Mouse (Mus musculus): ENCODE results near the gene Mark1. TPM values are rescaled to one million over a fixed set of nuclear protein-coding genes. Genes with fewer than 3 reads are reported as not detected.

Gene Mark1
- polyA plus RNA-seq, 1 experiment from 2014 or later = 2.2 TPM

DNA sequence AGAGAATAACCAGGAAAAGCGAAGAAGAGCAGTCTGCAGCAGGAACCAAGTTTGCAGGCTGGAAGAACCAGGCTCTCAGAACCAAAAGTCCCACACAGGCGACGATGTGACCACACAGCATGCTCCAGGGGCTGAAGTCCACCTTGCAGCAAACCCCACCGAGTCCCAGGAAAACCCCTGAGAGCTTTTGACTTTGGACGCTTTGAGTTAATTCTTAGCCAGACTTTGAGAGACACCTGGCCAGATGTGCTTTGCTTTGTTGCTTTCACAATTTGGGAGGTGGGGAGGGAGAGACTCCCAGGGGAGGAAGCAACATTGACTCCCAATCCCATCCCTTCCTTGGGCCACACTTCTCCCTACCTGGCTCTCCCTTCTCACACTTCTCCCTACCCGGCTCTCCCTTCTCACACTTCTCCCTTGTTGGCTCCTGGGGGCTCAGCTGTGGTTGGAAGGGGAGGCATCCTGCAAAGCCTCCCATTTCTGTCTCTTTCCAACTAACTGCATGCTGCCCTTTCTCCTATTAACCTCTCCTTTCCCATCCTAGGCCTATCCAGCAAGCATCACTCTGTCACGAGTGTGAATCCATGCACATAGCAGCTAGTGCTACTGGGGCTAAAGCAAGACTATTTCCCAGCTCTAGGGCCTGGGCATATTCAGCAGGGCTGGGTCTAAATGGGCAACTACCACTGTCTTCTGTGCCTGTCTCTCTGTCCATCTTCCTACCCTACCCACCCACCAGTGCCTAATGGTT is 127.1 kb downstream of the Mark1 start:
- 81% methylated on average over 7 of the region's 7 CpGs for WGBS
- Histone ChIP-seq H3K4me1 (ENCODE audit: control insufficient read depth in 2 of 2, insufficient read depth in 2 of 2, low read length in 2 of 2) (peaks cover 0 to 2% of the 10 kb centered on the region in 2 experiments; a peak in 1 of 4 replicates), H3K9ac (ENCODE audit: low read length) (no peak overlapping the region), H3K27ac (replicated peaks in 1 of 2; ENCODE audit: control insufficient read depth in 1 of 2, insufficient read depth in 1 of 2, low read depth in 2 of 2, low read length in 2 of 2) (no peak overlapping the region), H3K9me3 (ENCODE audit: control insufficient read depth, low read length) (no peaks in the 10 kb centered on the region), H3K27me3 (ENCODE audit: control insufficient read depth, insufficient read depth, low read length) (no peaks in the 10 kb centered on the region), H3K4me2 (ENCODE audit: low read length) (no peak overlapping the region), H3K4me3 (ENCODE audit: control insufficient read depth in 1 of 2, insufficient read depth in 1 of 2, low read depth in 1 of 2, low read length in 2 of 2) (no peak overlapping the region), H3K36me3 (ENCODE audit: control insufficient read depth, insufficient read depth, low read length) (no peaks in the 10 kb centered on the region)
- ATAC-seq (ENCODE audit: insufficient number of reproducible peaks, insufficient read depth, low FRiP score, low read depth) = no peak

DNA sequence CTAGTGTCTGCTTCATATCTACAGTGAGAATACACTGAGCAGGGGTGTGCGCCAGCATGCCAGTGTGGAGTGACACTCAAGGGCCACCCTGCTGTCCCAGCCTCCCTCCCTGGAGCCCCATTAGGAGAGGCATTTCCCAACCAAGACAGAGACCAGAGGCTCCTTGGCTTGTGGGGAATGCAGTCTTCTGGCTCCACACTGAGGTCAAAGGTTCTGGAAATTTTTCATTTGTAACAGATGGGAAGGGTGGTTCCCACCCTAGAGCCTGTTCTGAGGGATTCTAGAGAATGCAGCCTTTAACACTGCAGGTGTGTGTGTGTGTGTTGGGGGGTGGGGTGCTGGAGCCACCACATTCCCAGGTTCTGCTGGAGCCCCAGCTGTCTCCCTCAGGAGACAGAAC is 127.9 kb downstream of the Mark1 start:
- Histone ChIP-seq H3K36me3 (ENCODE audit: control insufficient read depth, insufficient read depth, low read length) (no peaks in the 10 kb centered on the region), H3K27ac (replicated peaks in 1 of 2; ENCODE audit: control insufficient read depth in 1 of 2, insufficient read depth in 1 of 2, low read depth in 2 of 2, low read length in 2 of 2) (no peak overlapping the region), H3K4me1 (ENCODE audit: control insufficient read depth in 2 of 2, insufficient read depth in 2 of 2, low read length in 2 of 2) (peaks cover 0 to 2% of the 10 kb centered on the region in 2 experiments; a peak in 1 of 4 replicates), H3K27me3 (ENCODE audit: control insufficient read depth, insufficient read depth, low read length) (no peaks in the 10 kb centered on the region), H3K4me3 (ENCODE audit: control insufficient read depth in 1 of 2, insufficient read depth in 1 of 2, low read depth in 1 of 2, low read length in 2 of 2) (no peak overlapping the region), H3K9ac (ENCODE audit: low read length) (no peak overlapping the region), H3K4me2 (ENCODE audit: low read length) (no peak overlapping the region), H3K9me3 (ENCODE audit: control insufficient read depth, low read length) (no peaks in the 10 kb centered on the region)
- no peak for ATAC-seq (ENCODE audit: insufficient number of reproducible peaks, insufficient read depth, low FRiP score, low read depth)
- WGBS = 82% methylated on average over 1 of the region's 1 CpGs

DNA sequence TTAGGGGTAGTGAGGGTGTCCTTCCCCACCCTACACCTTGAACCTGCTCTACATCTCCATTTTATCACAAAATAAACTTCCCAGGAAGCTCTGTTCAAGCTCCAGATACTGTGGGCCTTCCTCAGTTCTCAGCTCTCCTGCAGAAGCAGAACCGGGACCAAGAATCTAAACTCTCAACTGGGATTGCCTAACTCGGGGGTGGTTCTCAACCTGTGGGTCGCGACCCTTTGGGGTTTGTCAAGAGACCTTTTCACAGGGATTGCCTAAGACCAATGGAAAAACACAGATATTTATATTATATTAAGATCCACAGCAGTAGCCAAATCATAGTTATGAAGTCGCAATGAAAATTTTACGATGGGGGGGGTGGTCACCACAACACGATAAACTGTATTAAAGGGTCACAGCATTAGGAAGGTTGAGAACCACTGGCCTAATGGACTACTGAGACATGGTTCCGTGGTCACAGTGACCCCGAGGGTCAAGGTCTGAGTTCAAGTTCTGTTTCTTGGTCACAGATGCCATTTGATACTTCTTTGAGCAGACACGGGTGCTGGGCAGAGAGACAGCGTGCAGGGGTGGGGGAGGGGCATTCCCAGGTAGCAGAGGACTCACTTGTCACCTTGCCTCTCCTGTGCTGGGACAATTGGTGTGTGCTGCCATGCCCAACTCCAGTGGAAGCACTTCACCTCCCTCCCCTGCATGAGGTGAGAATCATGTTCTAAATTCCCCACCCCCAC is 128.6 kb downstream of the Mark1 start:
- WGBS = 75% methylated on average over 11 of the region's 11 CpGs
- no peaks in the 10 kb centered on the region for H3K27me3 ChIP-seq (ENCODE audit: control insufficient read depth, insufficient read depth, low read length)
- no peaks in the 10 kb centered on the region for H3K36me3 ChIP-seq (ENCODE audit: control insufficient read depth, insufficient read depth, low read length)
- peaks cover 0 to 2% of the 10 kb centered on the region in 2 experiments; a peak in 1 of 4 replicates for H3K4me1 ChIP-seq (ENCODE audit: control insufficient read depth in 2 of 2, insufficient read depth in 2 of 2, low read length in 2 of 2)
- H3K4me3 ChIP-seq (ENCODE audit: control insufficient read depth in 1 of 2, insufficient read depth in 1 of 2, low read depth in 1 of 2, low read length in 2 of 2) = no peak overlapping the region
- no peak overlapping the region for H3K9ac ChIP-seq (ENCODE audit: low read length)
- H3K27ac ChIP-seq (replicated peaks in 1 of 2; ENCODE audit: control insufficient read depth in 1 of 2, insufficient read depth in 1 of 2, low read depth in 2 of 2, low read length in 2 of 2) = 0 out of 4 replicates have a peak overlapping the region, but pooled peaks of 1 of the 2 experiments have one; percentile 14
- H3K9me3 ChIP-seq (ENCODE audit: control insufficient read depth, low read length) = no peaks in the 10 kb centered on the region
- ATAC-seq (ENCODE audit: insufficient number of reproducible peaks, insufficient read depth, low FRiP score, low read depth) = no peak
- no peak overlapping the region for H3K4me2 ChIP-seq (ENCODE audit: low read length)

- 67% methylated on average over 4 of the region's 4 CpGs for WGBS
- Histone ChIP-seq H3K27me3 (ENCODE audit: control insufficient read depth, insufficient read depth, low read length) (no peaks in the 10 kb centered on the region), H3K4me2 (ENCODE audit: low read length) (no peak overlapping the region), H3K9me3 (ENCODE audit: control insufficient read depth, low read length) (no peaks in the 10 kb centered on the region), H3K4me1 (ENCODE audit: control insufficient read depth in 2 of 2, insufficient read depth in 2 of 2, low read length in 2 of 2) (peaks cover 0 to 2% of the 10 kb centered on the region in 2 experiments; a peak in 1 of 4 replicates), H3K9ac (ENCODE audit: low read length) (no peak overlapping the region), H3K27ac (replicated peaks in 1 of 2; ENCODE audit: control insufficient read depth in 1 of 2, insufficient read depth in 1 of 2, low read depth in 2 of 2, low read length in 2 of 2) (0 out of 4 replicates have a peak overlapping the region, but pooled peaks of 1 of the 2 experiments have one; percentile 14), H3K36me3 (ENCODE audit: control insufficient read depth, insufficient read depth, low read length) (no peaks in the 10 kb centered on the region), H3K4me3 (ENCODE audit: control insufficient read depth in 1 of 2, insufficient read depth in 1 of 2, low read depth in 1 of 2, low read length in 2 of 2) (no peak overlapping the region)
- ATAC-seq (ENCODE audit: insufficient number of reproducible peaks, insufficient read depth, low FRiP score, low read depth) = no peak
These were observed 129.3 kb downstream of the Mark1 start for GRCm38 (mm10) chr1:184869939-184870565.

GRCm38 (mm10) chr1:184867640-184868120 is 131.7 kb downstream of the Mark1 start:
- no peaks in the 10 kb centered on the region for H3K27me3 ChIP-seq (ENCODE audit: control insufficient read depth, insufficient read depth, low read length)
- whole genome bisulfite sequencing = 81% methylated on average over 3 of the region's 3 CpGs
- H3K4me2 ChIP-seq (ENCODE audit: low read length) = no peak overlapping the region
- peaks cover 0 to 5% of the 10 kb centered on the region in 2 experiments; a peak in 2 of 4 replicates for H3K4me1 ChIP-seq (ENCODE audit: control insufficient read depth in 2 of 2, insufficient read depth in 2 of 2, low read length in 2 of 2)
- H3K4me3 ChIP-seq (ENCODE audit: control insufficient read depth in 1 of 2, insufficient read depth in 1 of 2, low read depth in 1 of 2, low read length in 2 of 2) = no peak overlapping the region
- H3K9ac ChIP-seq (ENCODE audit: low read length) = no peak overlapping the region
- no peak overlapping the region for H3K27ac ChIP-seq (replicated peaks in 1 of 2; ENCODE audit: control insufficient read depth in 1 of 2, insufficient read depth in 1 of 2, low read depth in 2 of 2, low read length in 2 of 2)
- no peak for ATAC-seq (ENCODE audit: insufficient number of reproducible peaks, insufficient read depth, low FRiP score, low read depth)
- H3K36me3 ChIP-seq (ENCODE audit: control insufficient read depth, insufficient read depth, low read length) = no peaks in the 10 kb centered on the region
- no peaks in the 10 kb centered on the region for H3K9me3 ChIP-seq (ENCODE audit: control insufficient read depth, low read length)

DNA sequence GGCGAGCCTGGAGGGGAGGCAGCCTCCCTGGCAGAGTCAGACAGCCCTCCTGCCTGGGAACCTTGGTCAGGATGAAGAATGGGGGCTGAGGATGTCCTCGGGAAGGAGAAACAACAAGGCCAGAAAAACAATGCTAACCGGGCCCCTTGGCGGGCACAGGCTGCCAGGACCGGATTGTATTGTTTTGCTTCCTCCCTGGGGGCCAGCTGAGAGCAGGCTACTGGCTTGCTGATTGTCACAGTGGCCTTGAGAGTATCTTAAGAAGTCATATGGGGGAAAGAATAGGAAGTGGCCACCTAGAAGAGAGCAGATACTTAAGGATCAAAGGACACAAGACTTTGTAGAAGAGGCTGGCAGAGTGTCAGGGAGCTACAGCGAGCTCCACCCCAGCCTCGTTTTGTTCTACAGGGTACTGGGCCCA is 135.0 kb downstream of the Mark1 start:
- Histone ChIP-seq H3K9me3 (ENCODE audit: control insufficient read depth, low read length) (no peaks in the 10 kb centered on the region), H3K36me3 (ENCODE audit: control insufficient read depth, insufficient read depth, low read length) (no peaks in the 10 kb centered on the region), H3K27ac (replicated peaks in 1 of 2; ENCODE audit: control insufficient read depth in 1 of 2, insufficient read depth in 1 of 2, low read depth in 2 of 2, low read length in 2 of 2) (peak overlapping the region in 1 of 2 experiments; percentile 66), H3K4me3 (ENCODE audit: control insufficient read depth in 1 of 2, insufficient read depth in 1 of 2, low read depth in 1 of 2, low read length in 2 of 2) (no peak overlapping the region), H3K27me3 (ENCODE audit: control insufficient read depth, insufficient read depth, low read length) (no peaks in the 10 kb centered on the region), H3K9ac (ENCODE audit: low read length) (no peak overlapping the region), H3K4me1 (ENCODE audit: control insufficient read depth in 2 of 2, insufficient read depth in 2 of 2, low read length in 2 of 2) (peaks cover 0 to 2% of the 10 kb centered on the region in 2 experiments; a peak in 2 of 4 replicates), H3K4me2 (ENCODE audit: low read length) (no peak overlapping the region)
- 33% methylated on average over 7 of the region's 7 CpGs for WGBS
- peak; percentile 11; the same call in 1 of the 2 replicates for ATAC-seq (ENCODE audit: insufficient number of reproducible peaks, insufficient read depth, low FRiP score, low read depth)

- H3K27ac ChIP-seq (replicated peaks in 1 of 2; ENCODE audit: control insufficient read depth in 1 of 2, insufficient read depth in 1 of 2, low read depth in 2 of 2, low read length in 2 of 2) = no peak overlapping the region
- peaks cover 0 to 2% of the 10 kb centered on the region in 2 experiments; a peak in 2 of 4 replicates for H3K4me1 ChIP-seq (ENCODE audit: control insufficient read depth in 2 of 2, insufficient read depth in 2 of 2, low read length in 2 of 2)
- no peaks in the 10 kb centered on the region for H3K27me3 ChIP-seq (ENCODE audit: control insufficient read depth, insufficient read depth, low read length)
- H3K4me2 ChIP-seq (ENCODE audit: low read length) = no peak overlapping the region
- no peaks in the 10 kb centered on the region for H3K9me3 ChIP-seq (ENCODE audit: control insufficient read depth, low read length)
- H3K36me3 ChIP-seq (ENCODE audit: control insufficient read depth, insufficient read depth, low read length) = no peaks in the 10 kb centered on the region
- no peak overlapping the region for H3K4me3 ChIP-seq (ENCODE audit: control insufficient read depth in 1 of 2, insufficient read depth in 1 of 2, low read depth in 1 of 2, low read length in 2 of 2)
- H3K9ac ChIP-seq (ENCODE audit: low read length) = no peak overlapping the region
- ATAC-seq (ENCODE audit: insufficient number of reproducible peaks, insufficient read depth, low FRiP score, low read depth) = no peak
- WGBS = 81% methylated on average over 6 of the region's 6 CpGs
These were observed 136.7 kb downstream of the Mark1 start for GRCm38 (mm10) chr1:184862636-184863035.
